Mouse (Mus musculus): ENCODE measurements around the gene Cdpf1. TPM values are rescaled to one million over a fixed set of nuclear protein-coding genes. Genes with fewer than 3 reads are reported as not detected.

The Cdpf1 gene
- polyA plus RNA-seq, 1 experiment from 2014 or later, result 58.2 TPM

- peaks cover 8% of the 10 kb centered on the region; the same call in 1 of the 2 replicates for H3K4me1 ChIP-seq (ENCODE audit: control insufficient read depth, insufficient read depth, low read length)
- peak; percentile 36 for ATAC-seq
- H3K27ac ChIP-seq (ENCODE audit: low read length), result peak overlapping the region; percentile 65; the same call in 1 of the 2 replicates
- no peaks in the 10 kb centered on the region for H3K27me3 ChIP-seq (replicated peaks; ENCODE audit: control insufficient read depth, insufficient read depth, low read length)
- H3K4me2 ChIP-seq (ENCODE audit: low read depth, low read length), result peak overlapping the region; percentile 82
- no peaks in the 10 kb centered on the region for H3K9me3 ChIP-seq (ENCODE audit: control insufficient read depth, low read length)
- peak overlapping the region; percentile 58 for H3K4me3 ChIP-seq (ENCODE audit: low read length)
- peak overlapping the region; percentile 75 for H3K9ac ChIP-seq (ENCODE audit: low read depth, low read length)
- 45% methylated on average over 8 of the region's 8 CpGs for WGBS
- H3K36me3 ChIP-seq (ENCODE audit: control insufficient read depth, insufficient read depth, low read length), result no peaks in the 10 kb centered on the region
Observed at GRCm38 (mm10) chr15:85832599-85832998, 21.1 kb upstream of the Cdpf1 start.

GRCm38 (mm10) chr15:85831954-85832590 lies 20.6 kb upstream of the Cdpf1 start, which contains the start of gene Ttc38:
Ttc38 (plus strand) TSS chr15:85832306.
- peak within 1 kb of the TSS; percentile 65; the same call in 1 of the 2 replicates for H3K27ac ChIP-seq (ENCODE audit: low read length)

GRCm38 (mm10) chr15:85829470-85829869 lies 18.0 kb upstream of the Cdpf1 start:
- H3K4me1 ChIP-seq (ENCODE audit: control insufficient read depth, insufficient read depth, low read length), result peaks cover 8% of the 10 kb centered on the region; the same call in 1 of the 2 replicates
- 63% methylated on average over 5 of the region's 5 CpGs for WGBS
- H3K4me2 ChIP-seq (ENCODE audit: low read depth, low read length), result no peak overlapping the region
- no peaks in the 10 kb centered on the region for H3K9me3 ChIP-seq (ENCODE audit: control insufficient read depth, low read length)
- H3K36me3 ChIP-seq (ENCODE audit: control insufficient read depth, insufficient read depth, low read length), result no peaks in the 10 kb centered on the region
- H3K27ac ChIP-seq (ENCODE audit: low read length), result no peak overlapping the region
- ATAC-seq, result 0 out of 2 replicates have a peak, but pooled peaks have one; percentile 44
- H3K27me3 ChIP-seq (replicated peaks; ENCODE audit: control insufficient read depth, insufficient read depth, low read length), result no peaks in the 10 kb centered on the region
- no peak overlapping the region for H3K4me3 ChIP-seq (ENCODE audit: low read length)
- no peak overlapping the region for H3K9ac ChIP-seq (ENCODE audit: low read depth, low read length)

More at GRCm38 (mm10) chr15:85831954-85832590, 20.6 kb upstream of the Cdpf1 start, which contains the start of gene Ttc38:
- peak within 1 kb of the TSS; percentile 82 for H3K4me2 ChIP-seq (ENCODE audit: low read depth, low read length)
- peak within 1 kb of the TSS; percentile 58 for H3K4me3 ChIP-seq (ENCODE audit: low read length)
- no peaks in the 10 kb centered on the region for H3K36me3 ChIP-seq (ENCODE audit: control insufficient read depth, insufficient read depth, low read length)
- ATAC-seq, result peak; percentile 92
- H3K9me3 ChIP-seq (ENCODE audit: control insufficient read depth, low read length), result no peaks in the 10 kb centered on the region
- peak within 1 kb of the TSS; percentile 75 for H3K9ac ChIP-seq (ENCODE audit: low read depth, low read length)
- no peaks in the 10 kb centered on the region for H3K27me3 ChIP-seq (replicated peaks; ENCODE audit: control insufficient read depth, insufficient read depth, low read length)
- WGBS, result under 1% methylated on average over 27 of the region's 27 CpGs
- H3K4me1 ChIP-seq (ENCODE audit: control insufficient read depth, insufficient read depth, low read length), result peaks cover 8% of the 10 kb centered on the region; the same call in 1 of the 2 replicates

- Histone ChIP-seq H3K27me3 (replicated peaks; ENCODE audit: control insufficient read depth, insufficient read depth, low read length) (no peaks in the 10 kb centered on the region), H3K9ac (ENCODE audit: low read depth, low read length) (no peak overlapping the region), H3K36me3 (ENCODE audit: control insufficient read depth, insufficient read depth, low read length) (no peaks in the 10 kb centered on the region), H3K9me3 (ENCODE audit: control insufficient read depth, low read length) (no peaks in the 10 kb centered on the region), H3K27ac (ENCODE audit: low read length) (no peak overlapping the region), H3K4me1 (ENCODE audit: control insufficient read depth, insufficient read depth, low read length) (peaks cover 8% of the 10 kb centered on the region; the same call in 1 of the 2 replicates), H3K4me2 (ENCODE audit: low read depth, low read length) (no peak overlapping the region), H3K4me3 (ENCODE audit: low read length) (no peak overlapping the region)
- no peak for ATAC-seq
- 83% methylated on average over 4 of the region's 4 CpGs for WGBS
Observed at GRCm38 (mm10) chr15:85828071-85828470, 16.6 kb upstream of the Cdpf1 start.

GRCm38 (mm10) chr15:85826676-85827075 lies 15.2 kb upstream of the Cdpf1 start:
- Histone ChIP-seq H3K27me3 (replicated peaks; ENCODE audit: control insufficient read depth, insufficient read depth, low read length) (no peaks in the 10 kb centered on the region), H3K4me1 (ENCODE audit: control insufficient read depth, insufficient read depth, low read length) (peaks cover 4% of the 10 kb centered on the region; the same call in 1 of the 2 replicates), H3K27ac (ENCODE audit: low read length) (no peak overlapping the region), H3K36me3 (ENCODE audit: control insufficient read depth, insufficient read depth, low read length) (no peaks in the 10 kb centered on the region), H3K4me2 (ENCODE audit: low read depth, low read length) (no peak overlapping the region), H3K9me3 (ENCODE audit: control insufficient read depth, low read length) (no peaks in the 10 kb centered on the region), H3K9ac (ENCODE audit: low read depth, low read length) (no peak overlapping the region), H3K4me3 (ENCODE audit: low read length) (no peak overlapping the region)
- no peak for ATAC-seq
- 53% methylated on average over 5 of the region's 5 CpGs for WGBS

- peaks cover 6% of the 10 kb centered on the region; the same call in 1 of the 2 replicates for H3K4me1 ChIP-seq (ENCODE audit: control insufficient read depth, insufficient read depth, low read length)
- ATAC-seq, result peak; percentile 84
- H3K27me3 ChIP-seq (replicated peaks; ENCODE audit: control insufficient read depth, insufficient read depth, low read length), result no peaks in the 10 kb centered on the region
- no peaks in the 10 kb centered on the region for H3K9me3 ChIP-seq (ENCODE audit: control insufficient read depth, low read length)
- peak overlapping the region; percentile 55 for H3K4me3 ChIP-seq (ENCODE audit: low read length)
- no peaks in the 10 kb centered on the region for H3K36me3 ChIP-seq (ENCODE audit: control insufficient read depth, insufficient read depth, low read length)
- peak overlapping the region; percentile 79 for H3K9ac ChIP-seq (ENCODE audit: low read depth, low read length)
- WGBS, result 18% methylated on average over 4 of the region's 4 CpGs
- no peak overlapping the region for H3K27ac ChIP-seq (ENCODE audit: low read length)
- peak overlapping the region; percentile 99 for H3K4me2 ChIP-seq (ENCODE audit: low read depth, low read length)
Observed at GRCm38 (mm10) chr15:85822011-85822359, 10.5 kb upstream of the Cdpf1 start.

- ATAC-seq, result peak; percentile 91
Observed at GRCm38 (mm10) chr15:85821203-85822010, 9.9 kb upstream of the Cdpf1 start, which contains the start of gene Pkdrej. Pkdrej (minus strand) TSS chr15:85821734.

GRCm38 (mm10) chr15:85813428-85813827 lies 1.9 kb upstream of the Cdpf1 start:
- Histone ChIP-seq H3K27me3 (replicated peaks; ENCODE audit: control insufficient read depth, insufficient read depth, low read length) (no peaks in the 10 kb centered on the region), H3K36me3 (ENCODE audit: control insufficient read depth, insufficient read depth, low read length) (no peaks in the 10 kb centered on the region)
- peak; percentile 47 for ATAC-seq

More at GRCm38 (mm10) chr15:85821203-85822010, 9.9 kb upstream of the Cdpf1 start, which contains the start of gene Pkdrej:
- Histone ChIP-seq H3K4me1 (ENCODE audit: control insufficient read depth, insufficient read depth, low read length) (peaks cover 6% of the 10 kb centered on the region; the same call in 1 of the 2 replicates), H3K9me3 (ENCODE audit: control insufficient read depth, low read length) (no peaks in the 10 kb centered on the region), H3K36me3 (ENCODE audit: control insufficient read depth, insufficient read depth, low read length) (no peaks in the 10 kb centered on the region), H3K27me3 (replicated peaks; ENCODE audit: control insufficient read depth, insufficient read depth, low read length) (no peaks in the 10 kb centered on the region), H3K9ac (ENCODE audit: low read depth, low read length) (peak within 1 kb of the TSS; percentile 79), H3K4me2 (ENCODE audit: low read depth, low read length) (peak within 1 kb of the TSS; percentile 99), H3K4me3 (ENCODE audit: low read length) (peak within 1 kb of the TSS; percentile 55), H3K27ac (ENCODE audit: low read length) (no peak within 1 kb of the TSS)
- 1% methylated on average over 61 of the region's 65 CpGs for WGBS

More at GRCm38 (mm10) chr15:85813428-85813827, 1.9 kb upstream of the Cdpf1 start:
- Histone ChIP-seq H3K27ac (ENCODE audit: low read length) (no peak overlapping the region), H3K9ac (ENCODE audit: low read depth, low read length) (no peak overlapping the region), H3K4me3 (ENCODE audit: low read length) (no peak overlapping the region), H3K4me2 (ENCODE audit: low read depth, low read length) (no peak overlapping the region), H3K4me1 (ENCODE audit: control insufficient read depth, insufficient read depth, low read length) (peaks cover 10% of the 10 kb centered on the region), H3K9me3 (ENCODE audit: control insufficient read depth, low read length) (no peaks in the 10 kb centered on the region)
- WGBS, result 46% methylated on average over 10 of the region's 10 CpGs
